Mouse (Mus musculus) hindbrain, embryonic 10.5 days (tissue): ENCODE measurements around the gene Trp53bp1. TPM values are rescaled to one million over a fixed set of nuclear protein-coding genes. Genes with fewer than 3 reads are reported as not detected.

Source experiments
- DNase-seq: peaks from one replicate; pipeline ENCODE4 v3.0.0-alpha.2; 2017; ENCODE audit warnings: low spot score
- H3K27ac ChIP-seq: fragments of 300-500 bp; sonication (generic); 2 replicates; pipeline ENCODE4 v1.5.1; 2016; ENCODE audit warnings: mild to moderate bottlenecking, moderate library complexity
- H3K27me3 ChIP-seq: fragments of 300-500 bp; sonication (generic); 2 replicates; pipeline ENCODE4 v1.6.1; 2016; ENCODE audit warnings: mild to moderate bottlenecking; ENCODE audit not compliant: poor library complexity, insufficient read depth, severe bottlenecking
- H3K36me3 ChIP-seq: fragments of 300-500 bp; sonication (generic); 2 replicates; pipeline ENCODE4 v1.6.1; 2016; ENCODE audit warnings: mild to moderate bottlenecking, moderate library complexity
- H3K4me1 ChIP-seq: fragments of 300-500 bp; sonication (generic); replicated peaks from 2 replicates; pipeline ENCODE4 v1.6.1; 2016; ENCODE audit warnings: mild to moderate bottlenecking
- H3K4me3 ChIP-seq: fragments of 300-500 bp; sonication (generic); 2 replicates; pipeline ENCODE4 v1.5.1; 2016; ENCODE audit warnings: mild to moderate bottlenecking, moderate library complexity
- H3K9me3 ChIP-seq: fragments of 300-500 bp; sonication (generic); 2 replicates; pipeline ENCODE4 v1.6.1; 2016; ENCODE audit warnings: mild to moderate bottlenecking, moderate library complexity
- WGBS: fragments of 180-500 bp; shearing (Covaris S2); methylation state at CpG from one replicate; pipeline ENCODE4 v1.1.7; 2016; 5-methylcytosine and 5-hydroxymethylcytosine counted together
- polyA plus RNA-seq: library from polyadenylated mRNA; unstranded; fragments of >200 nt; fragmentation: Nextera tagmentation; extraction: Ambion mirVana; gene quantifications from 2 replicates; pipeline ENCODE4 v1.2.1, GENCODE M21; 2016

Trp53bp1 gene
- polyA plus RNA-seq, 1 experiment from 2014 or later = 123 TPM

- 60% methylated on average over 4 of the region's 4 CpGs for WGBS
- Histone ChIP-seq H3K4me3 (peak overlapping the region; percentile 91), H3K27me3 (no peaks in the 10 kb centered on the region), H3K9me3 (no peaks in the 10 kb centered on the region), H3K36me3 (peaks cover 48% of the 10 kb centered on the region), H3K4me1 (peaks cover 26% of the 10 kb centered on the region), H3K27ac (no peak overlapping the region)
- no peak for DNase-seq
Measured at GRCm38 (mm10) chr2:121169173-121169572, 102.0 kb downstream of the Trp53bp1 start.

- H3K36me3 ChIP-seq = peaks cover 70% of the 10 kb centered on the region
Measured at GRCm38 (mm10) chr2:121153100-121153499, 118.1 kb downstream of the Trp53bp1 start.

GRCm38 (mm10) chr2:121149679-121150078 lies 121.5 kb downstream of the Trp53bp1 start:
- Histone ChIP-seq H3K27ac (no peak overlapping the region), H3K36me3 (peaks cover 72% of the 10 kb centered on the region), H3K4me3 (no peak overlapping the region), H3K4me1 (no peaks in the 10 kb centered on the region), H3K27me3 (no peaks in the 10 kb centered on the region), H3K9me3 (no peaks in the 10 kb centered on the region)
- 88% methylated on average over 5 of the region's 5 CpGs for WGBS
- DNase-seq = no peak

More at GRCm38 (mm10) chr2:121153100-121153499, 118.1 kb downstream of the Trp53bp1 start:
- no peak for DNase-seq
- Histone ChIP-seq H3K27ac (no peak overlapping the region), H3K4me1 (no peaks in the 10 kb centered on the region), H3K9me3 (no peaks in the 10 kb centered on the region), H3K4me3 (no peak overlapping the region), H3K27me3 (no peaks in the 10 kb centered on the region)
- WGBS = 91% methylated on average over 3 of the region's 3 CpGs

Other genes with a start within 250 kb of the Trp53bp1 start
- 7.0 and 9.0 TPM in 2 replicates for gene Epb42, start 234.3 kb downstream of the Trp53bp1 start, polyA plus RNA-seq
- gene Tgm5, start 185.6 kb downstream of the Trp53bp1 start, polyA plus RNA-seq = not detected in 2 replicates
- gene Tgm7, start 161.6 kb downstream of the Trp53bp1 start, polyA plus RNA-seq = not detected in 2 replicates
- 27.5 and 28.3 TPM in 2 replicates for gene Adal, start 131.0 kb downstream of the Trp53bp1 start, polyA plus RNA-seq
- 22.0 and 24.1 TPM in 2 replicates for gene Lcmt2, start 130.8 kb downstream of the Trp53bp1 start, polyA plus RNA-seq
- gene Tubgcp4, start 100.8 kb downstream of the Trp53bp1 start, polyA plus RNA-seq = 67.6 and 83.2 TPM in 2 replicates
- gene Zscan29, start 100.3 kb downstream of the Trp53bp1 start, polyA plus RNA-seq = 11.8 and 13.6 TPM in 2 replicates
- gene Map1a, start 18.2 kb upstream of the Trp53bp1 start, polyA plus RNA-seq = 11.7 and 15.0 TPM in 2 replicates
- 10.4 and 10.7 TPM in 2 replicates for gene Ppip5k1, start 84.0 kb upstream of the Trp53bp1 start, polyA plus RNA-seq
- gene Ckmt1, start 86.3 kb upstream of the Trp53bp1 start, polyA plus RNA-seq = 5.1 and 6.7 TPM in 2 replicates
- gene Strc, start 115.8 kb upstream of the Trp53bp1 start, polyA plus RNA-seq = not detected in 2 replicates
- 498 and 605 TPM in 2 replicates for gene Pdia3, start 142.4 kb upstream of the Trp53bp1 start, polyA plus RNA-seq
- gene Catsper2, start 142.4 kb upstream of the Trp53bp1 start, polyA plus RNA-seq = 1.6 and 3.0 TPM in 2 replicates
- gene Ell3, start 172.9 kb upstream of the Trp53bp1 start, polyA plus RNA-seq = 3.3 and 6.5 TPM in 2 replicates
- gene Serf2, start 177.8 kb upstream of the Trp53bp1 start, polyA plus RNA-seq = 502 and 520 TPM in 2 replicates
- 110 and 135 TPM in 2 replicates for gene Hypk, start 181.9 kb upstream of the Trp53bp1 start, polyA plus RNA-seq
- gene Serinc4, start 185.4 kb upstream of the Trp53bp1 start, polyA plus RNA-seq = 0.15 and 0.42 TPM in 2 replicates
- 48.8 and 56.1 TPM in 2 replicates for gene Mfap1b, start 202.7 kb upstream of the Trp53bp1 start, polyA plus RNA-seq
- gene Mfap1a, start 235.3 kb upstream of the Trp53bp1 start, polyA plus RNA-seq = 21.2 and 27.2 TPM in 2 replicates
- gene Wdr76, start 235.3 kb upstream of the Trp53bp1 start, polyA plus RNA-seq = 8.8 and 13.0 TPM in 2 replicates